8 mouse cellular contexts compared by ENCODE assay signal in the genomic region with DNA sequence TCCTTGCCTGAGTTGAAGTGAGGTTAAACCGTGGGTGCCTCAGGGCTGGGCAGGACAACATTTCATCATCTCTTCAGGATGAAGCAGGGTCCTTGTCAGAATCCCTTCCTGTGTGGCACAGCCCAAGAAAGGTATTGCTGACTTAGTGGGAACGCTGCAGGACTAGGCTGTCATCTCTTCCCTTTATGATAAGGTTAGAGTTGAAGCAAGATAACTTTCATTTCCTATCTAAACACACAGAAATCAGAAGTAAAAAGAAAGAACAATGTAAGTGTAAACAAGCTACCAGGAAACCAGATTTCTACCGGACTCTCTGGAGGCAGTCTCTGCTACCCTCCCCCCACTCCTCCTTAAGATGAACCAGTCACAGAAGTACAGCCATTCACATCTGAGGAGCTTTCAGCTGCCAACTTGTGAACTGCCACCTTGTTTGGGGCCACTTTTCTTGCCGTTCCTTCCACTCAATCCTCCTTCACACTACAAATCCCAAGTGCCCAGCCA. TPM values are rescaled to one million over a fixed set of nuclear protein-coding genes. Genes with fewer than 3 reads are reported as not detected.
DNase-seq lines count a peak whose midpoint lies in the region; TF ChIP-seq lines count a peak whose summit lies in the region.
"Had no signal": no experiment of that assay in that cellular context is flagged by ENCODE, and none has a peak within 500 bp of the region (broad histone marks: within the 10 kb centered on the region; RNA-seq: fewer than 3 reads in every experiment).

No protein-coding gene starts in this region.

- no peak overlapping the region for H3K4me3 ChIP-seq in liver, adult 2 months (ENCODE audit: insufficient read depth, low read depth, low read length)

- H3K27ac ChIP-seq in liver, adult 2 months (replicated peaks; ENCODE audit: insufficient read depth, low read depth, low read length), result peak overlapping the region; percentile 82

- no peak for TF ChIP-seq CTCF in liver, adult 2 months (IDR thresholded peaks at IDR 0.05; ENCODE audit: low read depth, low read length)

- DNase-seq in liver, adult 2 months (ENCODE audit: extremely low read depth, low read depth, low spot score), result no peak
- DNase-seq in liver, result no peak
- peak; percentile 68 for DNase-seq in induced T-regulatory cell, adult 2 months (ENCODE audit: low read depth)
- DNase-seq in lung, postnatal 14 days, result peak; percentile 57
- DNase-seq in cerebellum, adult 11 months, result no peak
- no peak for DNase-seq in retina, embryonic 14.5 days (ENCODE audit: low spot score)
- DNase-seq in cerebellum, adult 9-10 months, result no peak
- DNase-seq: cerebellum, postnatal 25 days had no signal

- no peak for TF ChIP-seq POLR2A in liver, adult 2 months (IDR thresholded peaks at IDR 0.05; ENCODE audit: extremely low read depth, insufficient read depth, low read length)

- no peak overlapping the region for H3K9ac ChIP-seq in liver, adult 2 months (ENCODE audit: low read depth, low read length)

- WGBS in liver, adult 2 months, result 63% methylated on average over 4 of the region's 4 CpGs

- H3K27me3 ChIP-seq in liver, adult 2 months (ENCODE audit: control insufficient read depth, insufficient read depth, low read length), result no peaks in the 10 kb centered on the region

- H3K79me2 ChIP-seq in liver, adult 2 months (ENCODE audit: control insufficient read depth, insufficient read depth, low read length), result peaks cover 17% of the 10 kb centered on the region; the same call in 1 of the 2 replicates

- H3K4me1 ChIP-seq in liver, adult 2 months (ENCODE audit: control insufficient read depth, insufficient read depth, low read length), result peaks cover 5% of the 10 kb centered on the region

- peaks cover 12% of the 10 kb centered on the region for H3K36me3 ChIP-seq in liver, adult 2 months (ENCODE audit: control insufficient read depth, insufficient read depth, low read length)

RNA-seq across cellular contexts. Expression of a gene that starts 3.3 kb away (rescaled TPM):
- total RNA-seq in liver, adult 2 months (2014; rRNA removed), result 122 and 132 TPM in 2 replicates
- 27.5 and 31.0 TPM in 2 replicates for polyA plus RNA-seq in liver, adult 2 months (2012; rRNA removed)

Comparison
In these comparisons a context has a peak if more than half of its experiments do, and no peak if none do; other contexts are left out.
1. DNase-seq: peak in induced T-regulatory cell, adult 2 months (single experiment) and lung, postnatal 14 days (single experiment); none in liver, adult 2 months (single experiment), liver (single experiment), cerebellum, adult 11 months (single experiment), retina, embryonic 14.5 days (single experiment) and cerebellum, adult 9-10 months (single experiment).